Mouse (Mus musculus): ENCODE results near the gene Ajm1.

The Ajm1 gene

DNA sequence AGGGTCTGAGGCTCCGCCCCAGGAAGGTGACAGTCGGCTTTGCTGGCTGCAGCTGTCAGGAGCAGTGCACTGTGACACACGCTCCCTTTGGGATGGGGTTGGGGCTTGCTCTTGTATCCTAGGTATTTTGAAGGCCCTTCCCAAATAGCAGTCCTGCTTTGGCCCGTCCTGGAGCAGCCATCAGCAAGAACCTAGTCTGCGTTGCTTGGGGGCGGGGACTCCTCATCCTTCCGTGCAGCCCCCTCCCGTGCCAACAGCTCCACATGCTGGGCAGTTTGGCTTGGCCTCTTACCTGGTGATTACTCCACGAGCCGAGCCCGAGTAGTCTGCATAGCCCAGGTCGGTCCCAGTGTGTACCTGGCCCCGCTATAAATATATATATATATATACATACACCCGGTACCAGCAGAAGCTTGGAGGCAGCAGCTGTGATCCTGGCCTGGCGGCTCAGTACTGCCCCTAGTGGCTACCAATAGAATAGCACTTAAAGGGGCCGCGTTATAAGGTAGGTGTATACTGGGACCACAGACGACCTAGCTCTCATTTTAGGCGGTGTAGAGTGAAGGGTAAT, at the start of gene Ajm1:
Ajm1 (minus strand) TSS at position 464 of the 571 bp plus-strand sequence.
- DNase-seq (ENCODE audit: extremely low spot score): peak; percentile 75

DNA sequence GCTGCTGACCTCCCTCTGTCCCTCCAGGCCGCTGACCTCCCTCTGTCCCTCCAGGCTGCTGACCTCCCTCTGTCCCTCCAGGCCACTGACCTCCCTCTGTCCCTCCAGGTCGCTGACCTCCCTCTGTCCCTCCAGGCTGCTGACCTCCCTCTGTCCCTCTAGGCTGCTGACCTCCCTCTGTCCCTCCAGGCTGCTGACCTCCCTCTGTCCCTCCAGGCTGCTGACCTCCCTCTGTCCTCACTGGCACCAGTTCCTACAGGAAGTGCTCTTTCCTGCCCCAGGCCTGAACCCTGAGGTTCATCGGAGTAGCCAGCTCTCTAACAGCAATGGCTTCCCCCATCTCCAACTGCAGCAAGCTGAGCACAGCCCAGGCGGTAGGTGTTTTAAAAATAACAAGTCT, 47.2 kb upstream of the Ajm1 start:
- no peak for DNase-seq (ENCODE audit: extremely low spot score)

DNA sequence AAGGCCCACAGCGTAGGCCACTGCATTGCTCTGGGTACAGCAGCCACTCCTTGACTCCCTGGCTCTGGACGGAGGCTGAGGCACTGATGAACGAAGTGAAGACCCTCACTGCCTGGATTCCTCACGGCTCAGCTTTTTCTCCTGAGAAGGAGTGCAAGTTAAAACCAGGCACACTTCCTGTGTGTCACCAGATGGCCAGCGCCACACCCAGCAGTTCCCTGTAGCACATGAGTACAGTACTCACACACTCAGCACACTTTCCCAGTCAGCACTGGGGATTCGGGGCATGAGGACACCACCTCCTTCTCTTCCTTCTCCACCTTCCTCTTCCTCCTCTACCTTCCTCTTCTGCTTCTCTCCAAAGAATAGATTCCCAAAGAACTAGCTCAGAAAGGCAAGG, 46.3 kb upstream of the Ajm1 start, which contains the start of gene Fcna:
Fcna (minus strand) TSS at position 220 of the 400 bp plus-strand sequence.
- no peak for DNase-seq (ENCODE audit: extremely low spot score)

DNA sequence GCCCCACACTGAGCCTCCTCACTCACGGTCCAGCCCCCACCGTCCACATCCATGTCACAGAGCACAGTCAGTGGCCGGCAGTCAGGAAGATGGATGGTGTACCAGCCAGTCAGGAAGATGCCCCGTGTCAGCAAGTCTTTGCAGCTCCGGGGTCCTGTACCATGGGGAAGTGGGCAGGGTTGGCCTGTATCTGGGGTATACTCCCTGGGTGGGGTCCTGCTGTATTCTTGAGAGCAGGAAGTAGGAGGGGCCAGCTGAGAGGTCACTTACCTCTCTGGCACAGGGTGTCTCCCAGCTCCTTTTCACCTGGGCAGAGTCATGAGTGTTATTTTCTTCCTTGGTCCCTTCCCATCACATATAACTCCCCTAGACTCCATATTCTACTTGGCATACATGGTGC, 44.4 kb upstream of the Ajm1 start:
- DNase-seq (ENCODE audit: extremely low spot score): no peak

DNA sequence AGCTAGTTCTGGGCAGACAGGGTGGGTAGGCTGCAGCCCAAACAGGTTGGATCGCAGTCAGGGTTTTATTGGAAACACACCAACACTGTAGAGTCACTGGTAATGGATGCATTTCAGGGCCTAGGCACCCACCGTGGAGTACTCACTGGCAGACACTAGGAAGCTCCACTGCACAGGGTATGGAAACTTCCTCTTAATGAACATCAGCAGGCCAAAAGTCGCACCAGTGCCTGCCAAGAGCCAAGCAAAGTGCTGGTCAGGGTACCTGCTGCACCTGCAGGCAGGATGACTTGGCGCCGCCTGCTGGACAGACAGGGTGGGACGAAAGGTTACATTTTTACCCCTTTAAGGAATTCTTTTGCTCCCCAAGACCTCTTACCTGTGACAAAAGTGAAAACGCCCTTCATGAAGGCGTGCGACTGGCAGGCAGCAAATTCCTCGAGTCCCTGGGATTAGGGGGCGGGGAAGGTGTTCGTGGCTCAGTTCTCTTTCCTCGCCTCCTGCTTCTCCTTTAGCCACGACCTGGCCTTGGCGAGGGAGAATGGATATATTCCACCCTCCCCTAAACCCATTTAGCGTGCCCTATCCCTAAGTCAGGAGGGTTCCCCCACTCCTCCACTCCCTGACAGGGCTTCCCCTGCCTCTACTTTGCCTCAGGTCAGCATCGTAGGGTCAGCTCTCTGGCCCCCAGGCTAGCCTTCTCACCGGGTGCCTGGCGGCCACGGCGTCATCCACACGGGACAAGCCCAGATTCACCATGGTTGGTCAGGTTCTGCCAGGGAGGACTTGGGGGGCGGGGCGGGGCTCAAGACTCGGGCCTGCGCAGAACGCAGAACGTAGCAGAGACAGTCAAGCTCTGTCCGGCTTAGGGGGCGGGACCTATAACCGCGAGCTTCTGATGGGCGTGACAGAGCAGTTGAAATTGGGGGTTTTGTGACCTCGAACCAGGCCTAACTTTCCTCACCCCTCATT, 40.0 kb upstream of the Ajm1 start, which contains the start of gene Tmem141:
Tmem141 (minus strand) TSS at position 777 of the 972 bp plus-strand sequence.
- DNase-seq (ENCODE audit: extremely low spot score): peak; percentile 78

DNA sequence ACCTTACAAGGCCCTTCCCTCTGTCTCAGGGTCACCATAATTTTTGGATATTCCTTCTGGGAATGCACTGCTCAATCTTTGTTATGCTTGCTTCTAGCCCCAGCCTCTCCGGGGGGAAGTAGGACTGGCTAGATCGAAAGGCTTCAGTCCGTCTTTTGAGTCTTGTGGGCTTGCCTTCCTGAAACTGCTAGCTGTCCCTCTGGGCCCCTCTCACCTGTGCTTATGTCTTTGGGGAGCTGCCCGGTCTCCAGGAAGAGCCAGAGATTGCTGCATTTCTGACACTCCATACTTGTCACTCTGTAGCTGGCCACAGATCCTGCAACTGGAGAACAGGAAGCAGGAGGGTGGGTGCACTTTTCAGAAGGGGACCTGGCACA, 39.3 kb upstream of the Ajm1 start:
- DNase-seq (ENCODE audit: extremely low spot score): no peak

DNA sequence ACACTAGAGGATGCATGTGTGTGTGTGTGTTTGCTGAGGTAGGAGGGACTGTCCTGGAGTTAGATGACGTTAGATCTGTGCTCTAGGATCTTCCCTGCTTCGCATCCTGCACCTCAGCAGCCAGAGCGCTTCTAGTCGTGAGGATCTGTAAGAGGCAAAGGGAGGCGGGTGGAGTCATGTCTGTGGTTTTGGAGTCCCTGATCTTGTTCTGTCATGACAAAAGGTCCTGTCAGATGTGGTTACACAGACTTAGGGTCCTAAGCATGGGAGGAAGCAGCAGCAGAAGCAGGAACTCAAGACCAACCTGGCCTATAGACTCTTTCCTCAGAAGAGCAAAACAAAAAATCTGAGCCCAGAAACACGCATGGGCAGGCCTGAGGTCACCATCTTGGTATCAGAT, 38.8 kb upstream of the Ajm1 start:
- DNase-seq (ENCODE audit: extremely low spot score): no peak

DNA sequence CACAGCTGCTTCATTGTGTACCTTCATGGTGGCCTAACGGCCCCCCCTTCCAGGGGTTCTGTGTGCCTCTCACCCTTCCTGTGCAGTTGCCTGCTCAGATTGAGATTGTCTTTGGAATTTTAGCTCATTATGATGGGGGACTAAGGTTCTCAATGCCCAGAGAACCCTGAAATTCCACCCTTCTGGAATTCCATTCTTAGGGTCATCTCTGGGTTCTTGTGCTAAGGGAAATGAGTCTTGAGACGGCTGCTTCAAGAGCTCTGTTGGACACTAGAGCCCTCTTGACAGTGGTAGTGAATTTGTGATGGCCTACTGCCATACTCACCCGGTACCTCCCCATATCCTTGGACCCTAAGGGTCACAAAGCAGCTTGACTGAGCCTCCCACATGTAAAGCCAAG, 36.0 kb upstream of the Ajm1 start, which contains the start of gene Ccdc183:
Ccdc183 (minus strand) TSS at position 101 of the 400 bp plus-strand sequence.
- DNase-seq (ENCODE audit: extremely low spot score): no peak

DNA sequence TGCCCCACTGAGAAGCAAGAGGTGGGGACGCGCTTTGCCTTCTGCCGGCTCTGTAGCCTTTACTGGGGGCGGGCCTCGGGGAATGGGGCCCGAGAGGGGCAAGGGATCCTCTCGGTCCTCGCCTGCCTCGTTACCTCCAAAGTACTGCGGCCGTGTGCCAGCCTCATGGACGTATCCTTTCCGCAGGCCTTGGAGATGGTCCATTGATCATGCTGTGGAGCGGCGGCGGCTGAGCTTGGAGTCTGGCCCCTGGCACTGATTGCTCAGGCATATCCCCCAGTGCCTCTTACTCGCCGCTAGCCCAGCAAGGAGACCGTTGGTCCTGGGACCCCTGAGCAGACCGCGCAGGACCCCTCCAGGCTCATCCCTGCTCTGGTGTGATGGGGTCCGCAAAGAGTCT, 34.8 kb upstream of the Ajm1 start:
- no peak for DNase-seq (ENCODE audit: extremely low spot score)

DNA sequence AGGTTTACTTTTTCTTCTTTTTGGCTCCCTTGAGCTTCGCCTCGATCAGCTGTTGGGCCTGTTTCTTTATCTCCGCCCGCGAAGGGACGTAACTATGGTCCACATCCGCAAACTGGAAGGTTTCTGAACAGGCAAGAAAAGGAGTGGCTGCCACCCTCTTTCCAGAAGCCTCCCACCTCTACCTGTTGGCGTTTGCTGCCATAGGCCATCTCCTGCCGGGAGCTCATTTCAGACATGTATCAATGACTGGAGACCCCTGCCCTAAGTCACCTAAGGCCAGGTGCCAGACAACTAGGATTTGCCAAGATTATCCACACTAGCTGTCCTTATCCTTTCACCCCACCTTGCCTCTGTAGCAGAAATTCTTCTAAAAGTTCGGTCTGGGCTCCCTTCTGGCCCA, 27.1 kb upstream of the Ajm1 start:
- DNase-seq (ENCODE audit: extremely low spot score): no peak

DNA sequence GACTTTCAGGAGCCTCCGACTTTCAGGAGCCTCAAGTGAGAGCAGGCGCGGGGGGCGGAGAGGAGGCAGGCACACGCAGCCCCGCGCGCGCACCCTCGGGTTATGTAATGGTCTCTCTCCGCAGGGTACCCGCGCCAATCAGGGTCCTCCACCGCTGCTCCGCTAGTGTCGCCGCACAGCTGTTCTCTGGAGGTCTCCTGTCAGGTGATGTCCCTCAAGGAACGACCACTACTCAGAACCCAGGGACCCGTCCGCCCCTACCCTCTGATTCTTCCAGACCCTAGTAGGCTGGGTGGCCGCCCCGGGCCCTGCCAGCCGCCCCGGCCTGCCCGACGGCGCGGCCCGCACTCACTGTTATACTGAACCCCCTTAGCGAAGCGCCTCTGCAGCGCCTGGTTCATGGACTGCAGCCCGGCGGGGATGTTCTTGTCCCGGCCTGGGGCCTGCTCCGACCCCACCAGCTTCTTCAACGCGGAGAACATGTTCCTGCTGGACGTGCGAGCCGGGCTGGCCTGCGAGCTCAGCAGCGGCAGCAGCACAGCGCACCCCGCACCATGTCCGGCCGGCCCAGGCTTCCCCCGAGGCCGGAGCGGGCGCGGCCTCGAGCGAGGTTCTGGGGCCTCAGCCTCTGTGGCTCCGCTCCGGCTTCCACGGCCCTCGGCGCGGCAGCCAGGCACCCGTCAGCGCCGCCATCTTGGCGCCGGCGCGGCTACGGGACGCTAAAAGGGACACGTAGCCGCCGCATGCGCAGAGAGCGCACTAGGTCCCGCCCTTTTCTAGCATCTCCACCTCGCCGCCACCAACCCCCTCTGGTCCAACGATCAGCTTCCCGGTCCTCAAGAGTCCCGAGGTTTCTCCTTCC, 26.4 kb upstream of the Ajm1 start, which contains the start of gene Rabl6:
Rabl6 (minus strand) TSS at position 761 of the 862 bp plus-strand sequence.
- peak; percentile 90 for DNase-seq (ENCODE audit: extremely low spot score)

DNA sequence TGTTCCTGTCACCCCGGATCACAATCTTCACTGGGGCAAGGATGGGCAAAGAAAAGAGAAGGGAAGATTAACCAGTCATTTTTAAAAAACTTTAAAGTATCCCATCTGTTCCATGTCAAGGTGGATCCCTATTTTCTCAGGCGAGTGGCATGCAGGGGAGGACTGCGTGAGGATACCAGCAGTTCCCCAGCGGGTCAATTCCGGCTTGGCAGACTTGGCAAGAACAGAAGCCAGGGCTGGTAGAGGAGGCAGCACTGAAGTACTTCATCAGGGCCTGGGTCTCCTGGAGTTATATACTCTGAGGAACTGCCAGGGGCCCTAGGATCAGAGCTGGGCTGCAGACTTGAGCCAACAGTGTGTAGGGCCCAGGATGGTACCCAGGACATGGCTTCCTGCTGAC, 21.0 kb upstream of the Ajm1 start:
- no peak for DNase-seq (ENCODE audit: extremely low spot score)

DNA sequence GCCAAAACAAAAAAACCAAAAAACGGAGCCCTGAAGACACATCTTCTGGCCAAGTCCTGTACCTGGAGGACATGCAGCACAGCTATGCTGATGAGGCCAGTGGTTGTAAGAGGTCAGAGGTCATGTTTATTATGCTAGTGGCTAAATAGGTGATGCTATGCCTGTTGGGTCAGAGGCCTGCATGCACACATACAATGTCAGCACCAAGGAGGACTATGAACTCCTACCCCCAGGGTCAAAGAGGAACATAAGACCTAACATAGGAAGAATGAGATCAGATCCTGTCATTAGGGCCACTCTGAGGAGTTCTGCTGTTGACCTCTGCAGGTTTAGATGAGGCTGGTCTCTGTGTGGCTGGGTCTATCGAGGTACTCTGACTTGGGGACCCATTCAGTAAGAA, 18.5 kb upstream of the Ajm1 start:
- no peak for DNase-seq (ENCODE audit: extremely low spot score)

DNA sequence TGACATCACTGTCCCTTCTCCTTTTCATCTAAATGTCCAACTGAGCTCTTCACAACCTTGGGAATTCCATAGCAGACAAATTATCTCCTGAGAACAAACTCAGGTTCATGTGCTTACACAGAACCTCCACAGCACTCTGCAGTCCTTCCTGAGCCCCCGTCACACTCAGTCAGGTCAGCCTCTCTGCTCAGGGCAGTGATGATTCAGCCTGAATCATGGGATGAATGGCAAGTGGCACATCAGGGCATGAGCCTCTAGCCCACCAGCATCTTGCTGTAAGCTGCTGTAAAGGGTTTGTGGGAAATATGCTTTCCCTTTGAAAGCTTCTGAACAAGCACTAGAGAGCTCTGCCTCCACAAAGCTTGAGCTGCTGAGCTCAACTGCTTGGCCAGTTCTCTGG, 17.2 kb upstream of the Ajm1 start:
- DNase-seq (ENCODE audit: extremely low spot score): no peak

DNA sequence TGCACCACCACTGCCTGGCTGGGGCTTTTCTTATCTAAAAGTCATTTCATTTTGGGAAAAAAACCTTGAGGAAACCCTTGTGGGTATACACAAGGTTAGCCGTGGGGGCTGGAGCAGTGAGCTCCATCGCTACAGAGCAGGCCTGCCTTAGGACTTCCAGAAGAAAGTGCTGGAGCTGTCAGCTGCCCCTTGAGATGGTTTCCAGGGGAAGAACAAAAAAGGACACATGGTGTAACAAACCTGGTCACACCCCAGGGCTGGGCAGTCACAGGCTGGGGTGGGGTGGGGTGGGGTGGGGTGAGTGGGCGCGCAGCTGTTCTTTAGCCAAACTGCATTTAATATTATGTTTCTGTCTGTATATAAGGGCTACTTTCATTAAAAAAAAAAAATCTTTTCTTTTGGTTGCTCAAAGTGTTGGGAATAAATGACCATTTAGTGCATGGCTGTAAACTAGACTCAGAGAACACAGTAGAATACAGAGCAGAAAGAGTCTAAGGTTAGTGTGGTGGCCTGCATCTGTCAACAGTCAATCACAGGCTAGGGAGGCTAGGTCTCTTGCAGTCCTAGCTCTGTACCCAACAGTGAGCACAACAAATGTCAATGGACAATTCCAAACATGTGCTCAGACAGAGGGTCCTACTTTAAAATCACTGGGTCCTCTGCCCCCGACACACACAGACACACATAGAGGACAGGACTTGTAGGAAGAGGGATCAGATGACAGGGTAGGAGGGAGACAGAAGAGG, 15.4 kb upstream of the Ajm1 start:
- DNase-seq (ENCODE audit: extremely low spot score): no peak

DNA sequence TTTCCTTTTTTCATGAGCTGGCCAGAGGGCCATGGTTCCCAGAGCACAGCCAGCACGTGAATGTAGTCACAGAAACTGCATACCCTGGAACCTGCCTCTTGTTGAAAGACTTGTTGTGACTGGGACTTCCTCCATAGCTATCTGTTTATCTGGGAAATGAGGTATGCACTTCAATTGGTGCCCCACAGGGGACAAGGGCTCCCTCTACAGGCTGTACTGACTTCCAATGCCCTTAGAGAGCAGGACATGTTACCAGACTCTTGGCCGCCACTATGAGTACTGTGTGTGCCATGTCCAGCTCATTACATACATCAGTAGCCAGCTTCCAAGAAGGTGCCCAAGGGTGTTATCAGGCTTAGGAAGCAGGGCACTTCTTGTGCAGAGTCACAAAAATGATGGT, 10.3 kb upstream of the Ajm1 start:
- DNase-seq (ENCODE audit: extremely low spot score): no peak

DNA sequence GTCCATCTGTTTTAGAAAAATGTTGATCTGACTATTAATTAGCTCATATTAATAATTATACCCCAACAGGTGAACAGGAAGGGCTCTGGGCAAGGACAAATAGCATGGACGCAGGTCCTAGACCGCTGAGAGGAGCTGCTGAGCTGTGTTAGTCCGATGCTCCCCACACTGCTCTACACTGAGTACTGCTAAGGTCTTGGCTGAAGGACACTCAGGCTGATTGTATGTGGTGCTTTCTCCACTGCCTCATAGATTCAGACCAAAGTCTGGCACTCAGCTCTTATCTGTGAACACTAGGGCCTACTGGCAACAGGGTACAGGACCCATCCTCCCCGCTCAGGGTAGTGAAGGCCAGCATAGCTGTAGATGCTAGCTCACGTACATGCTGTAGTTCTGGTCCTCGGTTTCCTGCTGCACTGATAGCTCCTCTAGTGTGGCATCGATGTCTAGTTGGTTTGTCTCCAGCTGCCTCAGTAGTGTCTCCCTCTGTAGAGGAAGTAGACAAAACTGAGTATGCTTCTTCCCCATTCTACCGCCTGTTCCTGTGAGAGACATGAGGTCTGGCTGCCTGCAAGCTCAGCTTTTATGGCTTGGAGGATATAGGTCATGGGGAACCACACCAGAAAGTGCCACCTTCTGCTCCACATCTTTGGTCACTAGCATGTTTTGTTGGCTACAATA, 6.8 kb upstream of the Ajm1 start:
- no peak for DNase-seq (ENCODE audit: extremely low spot score)

DNA sequence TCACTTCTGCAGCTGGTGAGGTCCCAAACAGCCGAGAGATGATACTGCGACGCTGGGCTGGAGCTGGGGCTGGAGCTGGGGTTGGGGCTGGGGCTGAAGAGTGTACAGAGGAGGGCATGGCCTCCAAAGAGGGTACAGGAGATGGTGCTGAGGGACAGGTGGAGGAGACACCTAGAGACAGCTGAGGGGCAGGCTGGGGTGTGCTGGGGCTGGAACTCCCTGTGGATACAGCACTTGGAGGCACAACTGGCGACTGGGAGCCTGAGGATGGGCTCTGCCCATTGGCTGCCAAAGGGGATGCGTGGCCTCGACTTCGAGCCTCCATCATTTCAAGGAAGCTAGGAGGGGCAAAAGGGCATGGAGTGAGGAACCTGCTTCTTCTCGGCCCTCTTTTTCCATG, 5.7 kb upstream of the Ajm1 start:
- DNase-seq (ENCODE audit: extremely low spot score): no peak

DNA sequence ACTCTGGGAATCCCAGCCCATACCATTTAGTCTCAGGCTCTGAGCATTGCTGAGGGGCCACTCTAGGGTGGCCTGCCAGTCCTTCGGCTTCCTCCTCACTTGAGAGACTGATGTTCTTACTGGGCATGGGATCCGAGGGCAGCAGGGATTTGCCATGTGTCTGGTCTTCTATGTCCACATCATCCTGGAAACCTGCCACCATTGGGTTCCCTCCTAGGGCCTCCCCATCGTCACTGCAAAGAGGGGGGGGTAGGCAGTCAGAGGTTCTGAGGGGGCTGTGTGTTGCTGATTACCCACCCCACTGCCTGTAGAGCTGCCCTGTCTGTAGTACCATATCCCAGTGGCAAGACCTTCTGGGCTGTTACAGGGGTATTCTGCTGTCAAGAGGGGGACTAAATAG, 4.0 kb upstream of the Ajm1 start:
- DNase-seq (ENCODE audit: extremely low spot score): no peak

DNA sequence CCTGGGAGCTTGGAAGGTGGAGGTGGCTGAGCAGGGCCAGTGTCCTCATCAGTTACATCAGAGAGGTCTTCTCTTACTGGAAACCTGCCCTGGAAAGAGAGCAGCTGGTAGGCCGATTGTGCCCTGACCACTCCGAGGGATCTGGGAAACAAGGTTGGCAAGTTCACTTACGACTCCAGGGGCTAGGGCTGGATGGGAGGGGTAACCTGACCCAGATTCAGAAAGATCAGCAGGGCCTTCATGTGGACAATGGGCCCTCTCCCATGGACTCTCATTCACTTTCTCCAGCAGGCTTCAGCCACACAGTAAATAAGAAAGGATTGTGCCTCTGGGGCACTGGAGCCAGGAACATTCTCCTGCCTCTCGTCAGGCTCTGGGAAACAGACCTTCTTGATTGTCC, 3.3 kb upstream of the Ajm1 start:
- DNase-seq (ENCODE audit: extremely low spot score): no peak

DNA sequence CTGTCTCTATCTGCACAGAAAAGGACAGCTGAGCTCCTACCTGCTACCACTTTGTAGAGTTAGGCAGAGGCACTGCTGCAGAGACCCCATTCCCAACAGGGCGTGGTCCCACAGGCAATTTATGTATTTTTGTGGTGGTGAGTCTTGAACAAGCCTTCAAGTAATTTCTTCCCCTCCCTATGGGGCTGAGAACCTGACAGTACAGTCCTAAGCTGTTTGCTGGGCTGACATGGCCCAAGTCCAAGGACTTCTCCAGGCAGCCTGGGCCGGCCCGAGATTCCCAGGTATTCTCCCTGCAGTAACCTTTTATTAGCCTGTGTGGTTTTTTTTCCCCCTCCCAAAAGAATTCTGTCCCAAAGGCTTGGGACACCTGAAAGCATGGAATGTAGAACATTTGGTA, 2.6 kb upstream of the Ajm1 start:
- no peak for DNase-seq (ENCODE audit: extremely low spot score)

Data from embryo, embryonic 9.5 days (tissue).